Mouse (Mus musculus) intestine, embryonic 15.5 days (tissue): ENCODE measurements at regions not wholly inside any gene's neighbourhood (a gene's known extent, or its start where the extent isn't known, plus 50 kb on each side); places are given as distances from the start of the nearest gene placed in this dataset.

Experiments used
- ATAC-seq: fragments of 200-750 bp; cut with Nextera tagmentation; 2 replicates; pipeline ENCODE4 v1.8.0; 2017; ENCODE audit warnings: moderate TSS enrichment, moderate library complexity
- H3K27ac ChIP-seq: fragments of 300-500 bp; sonication (generic); 2 replicates; pipeline ENCODE4 v1.5.1; 2015; ENCODE audit warnings: mild to moderate bottlenecking, inconsistent platforms
- H3K27me3 ChIP-seq: fragments of 300-500 bp; sonication (generic); replicated peaks from 2 replicates; pipeline ENCODE4 v1.6.1; 2015; ENCODE audit warnings: inconsistent platforms
- H3K36me3 ChIP-seq: fragments of 300-500 bp; sonication (generic); 2 replicates; pipeline ENCODE4 v1.6.1; 2015; ENCODE audit warnings: inconsistent platforms
- H3K4me1 ChIP-seq: fragments of 300-500 bp; sonication (generic); replicated peaks from 2 replicates; pipeline ENCODE4 v1.6.1; 2015; ENCODE audit warnings: inconsistent platforms
- H3K4me2 ChIP-seq: fragments of 300-500 bp; sonication (generic); replicated peaks from 2 replicates; pipeline ENCODE4 v1.6.1; 2015; ENCODE audit warnings: mild to moderate bottlenecking, inconsistent platforms
- H3K4me3 ChIP-seq: fragments of 300-500 bp; sonication (generic); replicated peaks from 2 replicates; pipeline ENCODE4 v1.5.1; 2015; ENCODE audit warnings: inconsistent platforms
- H3K9ac ChIP-seq: fragments of 300-500 bp; sonication (generic); 2 replicates; pipeline ENCODE4 v1.6.1; 2015; ENCODE audit warnings: inconsistent platforms
- H3K9me3 ChIP-seq: fragments of 300-500 bp; sonication (generic); 2 replicates; pipeline ENCODE4 v1.6.1; 2016; ENCODE audit warnings: inconsistent platforms
- WGBS: fragments of 180-500 bp; shearing (Covaris S2); methylation state at CpG from one replicate; pipeline ENCODE4 v1.1.7; 2015; 5-methylcytosine and 5-hydroxymethylcytosine counted together

DNA sequence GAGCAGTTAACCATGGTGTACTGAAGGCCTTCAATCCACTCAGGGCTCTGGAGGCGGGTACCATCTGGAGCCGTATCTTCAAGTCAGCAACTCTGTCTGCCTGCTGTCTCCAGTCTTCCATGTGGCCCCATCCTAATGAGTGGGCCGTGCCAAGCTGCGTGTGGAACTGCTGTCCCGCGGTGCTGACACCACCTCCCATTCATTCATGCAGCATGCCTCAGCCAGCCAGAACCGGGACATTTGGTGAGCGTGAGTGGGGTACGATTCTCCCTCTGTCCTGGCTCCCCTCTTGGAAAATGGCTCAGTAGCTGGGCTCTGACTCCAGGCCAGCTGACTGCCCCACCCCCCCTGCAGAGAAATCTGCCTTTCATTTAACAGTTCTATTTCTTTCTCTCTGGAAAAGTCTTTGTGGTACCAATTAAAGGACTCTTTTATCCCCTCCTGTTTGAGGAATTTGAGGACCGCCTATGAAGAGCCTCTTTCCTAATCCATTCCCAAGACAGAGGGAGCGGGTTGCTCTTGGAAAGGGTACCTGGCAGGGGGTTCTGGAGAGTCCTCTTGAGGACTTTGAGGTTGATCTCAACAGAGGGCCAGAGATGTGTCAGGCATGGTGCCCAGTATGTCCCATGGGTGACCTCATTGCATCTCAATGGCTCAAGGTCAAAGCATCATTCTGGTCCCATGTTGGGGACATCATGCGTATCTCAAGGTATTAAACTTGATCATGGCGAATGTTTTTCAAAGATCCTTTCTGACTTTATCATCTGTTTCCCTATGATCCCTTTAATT lies 55.5 kb upstream of the Brd7 start:
- no peak overlapping the region for H3K27ac ChIP-seq
- 67% methylated on average over 13 of the region's 13 CpGs for WGBS
- no peaks in the 10 kb centered on the region for H3K36me3 ChIP-seq
- no peaks in the 10 kb centered on the region for H3K27me3 ChIP-seq
- ATAC-seq: no peak
- H3K4me1 ChIP-seq: no peaks in the 10 kb centered on the region
- H3K4me2 ChIP-seq: no peak overlapping the region
- H3K9me3 ChIP-seq: no peaks in the 10 kb centered on the region
- no peak overlapping the region for H3K4me3 ChIP-seq
- no peak overlapping the region for H3K9ac ChIP-seq

DNA sequence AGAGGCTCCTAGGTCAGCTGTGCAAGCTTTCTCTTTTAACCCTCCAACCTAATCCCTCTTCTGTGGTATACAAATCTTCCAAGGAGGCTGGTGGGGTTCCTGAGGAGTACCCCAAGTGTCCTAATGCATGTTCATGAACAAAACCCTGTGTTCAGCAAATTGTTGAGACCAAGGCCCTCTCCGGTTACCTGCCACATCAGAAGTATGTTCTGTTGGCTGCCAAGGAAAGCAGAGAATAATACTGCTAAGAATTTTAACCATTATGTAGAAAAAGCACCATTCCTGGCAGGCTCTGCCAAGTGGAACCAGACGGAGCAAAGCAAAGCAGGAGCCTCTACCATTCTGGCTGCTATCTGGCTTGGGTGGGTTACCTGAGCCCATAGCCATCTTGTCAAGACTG lies 61.3 kb upstream of the Brd7 start:
- Histone ChIP-seq H3K36me3 (no peaks in the 10 kb centered on the region), H3K27me3 (no peaks in the 10 kb centered on the region), H3K4me1 (no peaks in the 10 kb centered on the region), H3K27ac (no peak overlapping the region), H3K4me3 (no peak overlapping the region), H3K4me2 (no peak overlapping the region), H3K9me3 (no peaks in the 10 kb centered on the region), H3K9ac (no peak overlapping the region)
- no peak for ATAC-seq
- WGBS: 75% methylated on average over 2 of the region's 2 CpGs

DNA sequence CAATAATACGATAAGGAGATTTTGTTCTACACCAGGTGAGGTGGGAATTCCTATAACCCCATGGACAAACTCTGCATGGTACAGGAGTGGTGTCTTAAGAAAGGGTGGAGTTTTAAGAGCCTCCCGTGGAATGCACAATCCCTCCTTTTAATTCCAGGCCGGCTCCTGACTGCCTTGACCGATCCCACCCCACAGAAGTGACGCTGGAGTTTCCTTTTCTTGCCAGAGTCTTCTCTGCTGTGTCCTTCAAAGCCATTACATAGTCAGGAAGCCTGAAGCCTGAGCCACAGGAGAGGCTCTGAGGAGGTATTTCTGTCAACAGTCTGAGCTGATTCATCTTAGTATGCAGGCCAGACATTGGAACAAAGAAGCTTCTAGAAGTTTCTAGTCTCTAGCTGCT lies 66.6 kb upstream of the Brd7 start:
- H3K9ac ChIP-seq: no peak overlapping the region
- ATAC-seq: no peak
- no peaks in the 10 kb centered on the region for H3K9me3 ChIP-seq
- no peaks in the 10 kb centered on the region for H3K36me3 ChIP-seq
- H3K4me3 ChIP-seq: no peak overlapping the region
- WGBS: 71% methylated on average over 5 of the region's 5 CpGs
- H3K27ac ChIP-seq: no peak overlapping the region
- H3K27me3 ChIP-seq: no peaks in the 10 kb centered on the region
- no peak overlapping the region for H3K4me2 ChIP-seq
- H3K4me1 ChIP-seq: no peaks in the 10 kb centered on the region

DNA sequence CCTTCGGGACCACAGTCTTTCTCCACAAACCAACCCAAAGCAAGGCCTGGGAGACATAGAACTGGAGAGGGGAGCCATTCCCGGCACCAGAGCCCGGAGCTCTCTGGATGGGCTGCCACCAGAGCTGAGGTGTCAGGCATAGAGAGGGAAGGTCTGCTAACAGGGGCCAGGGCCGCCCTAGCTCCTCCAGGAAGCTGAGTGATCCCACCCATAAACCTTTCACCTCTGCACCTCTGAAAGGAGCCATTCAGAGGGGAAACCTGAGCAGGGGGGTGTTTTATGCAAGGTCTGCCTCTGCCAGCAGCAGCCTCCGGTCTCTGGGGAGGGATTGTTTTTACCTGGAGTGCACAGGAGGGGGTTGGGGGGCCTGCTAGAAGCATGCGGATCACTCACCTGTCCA lies 69.4 kb upstream of the Brd7 start:
- Histone ChIP-seq H3K4me1 (no peaks in the 10 kb centered on the region), H3K27ac (no peak overlapping the region), H3K9me3 (no peaks in the 10 kb centered on the region), H3K36me3 (no peaks in the 10 kb centered on the region), H3K4me3 (no peak overlapping the region), H3K4me2 (no peak overlapping the region), H3K27me3 (no peaks in the 10 kb centered on the region), H3K9ac (no peak overlapping the region)
- 49% methylated on average over 6 of the region's 6 CpGs for WGBS
- no peak for ATAC-seq

- Histone ChIP-seq H3K9me3 (no peaks in the 10 kb centered on the region), H3K4me3 (no peak overlapping the region), H3K4me1 (no peaks in the 10 kb centered on the region), H3K4me2 (no peak overlapping the region), H3K9ac (no peak overlapping the region), H3K36me3 (no peaks in the 10 kb centered on the region), H3K27me3 (peaks cover 6% of the 10 kb centered on the region; the same call in 1 of the 2 replicates), H3K27ac (no peak overlapping the region)
- 87% methylated on average over 2 of the region's 2 CpGs for WGBS
- no peak for ATAC-seq
These were observed 73.7 kb upstream of the Brd7 start for GRCm38 (mm10) chr8:88435686-88436085.

- no peak overlapping the region for H3K9ac ChIP-seq
- peaks cover 6% of the 10 kb centered on the region; the same call in 1 of the 2 replicates for H3K27me3 ChIP-seq
- no peak overlapping the region for H3K27ac ChIP-seq
- no peak overlapping the region for H3K4me3 ChIP-seq
- no peaks in the 10 kb centered on the region for H3K4me1 ChIP-seq
- WGBS: 72% methylated on average over 15 of the region's 15 CpGs
- no peak overlapping the region for H3K4me2 ChIP-seq
- no peaks in the 10 kb centered on the region for H3K36me3 ChIP-seq
- no peak for ATAC-seq
- H3K9me3 ChIP-seq: no peaks in the 10 kb centered on the region
These were observed 78.2 kb upstream of the Brd7 start for GRCm38 (mm10) chr8:88440219-88440618.

DNA sequence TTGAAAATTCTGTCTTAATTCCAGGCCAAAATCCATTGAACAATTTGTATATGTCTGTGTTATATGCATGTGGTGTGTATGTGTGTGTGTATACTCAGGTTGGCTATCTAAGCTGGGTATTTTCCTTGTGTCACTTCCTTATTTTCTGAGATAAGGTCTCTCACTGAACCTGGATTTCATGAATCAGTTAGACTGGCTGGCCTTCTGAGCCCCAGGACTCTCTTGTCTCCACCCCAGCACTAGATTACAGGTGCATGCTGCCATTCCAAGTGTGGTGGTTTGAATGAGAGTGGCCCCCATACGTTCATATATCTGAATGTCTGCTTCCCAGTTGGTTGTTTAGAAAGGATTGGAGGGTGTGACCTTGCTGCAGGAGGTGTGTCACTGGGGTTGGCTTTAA lies 77.8 kb upstream of the Nkd1 start:
- ATAC-seq: peak; percentile 65
- 0 out of 2 replicates have a peak, but pooled peaks cover 6% of the 10 kb centered on the region for H3K27me3 ChIP-seq
- H3K4me2 ChIP-seq: no peak overlapping the region
- no peak overlapping the region for H3K9ac ChIP-seq
- no peak overlapping the region for H3K4me3 ChIP-seq
- H3K36me3 ChIP-seq: no peaks in the 10 kb centered on the region
- H3K9me3 ChIP-seq: no peaks in the 10 kb centered on the region
- 21% methylated on average over 1 of the region's 1 CpGs for WGBS
- H3K27ac ChIP-seq: no peak overlapping the region
- 0 out of 2 replicates have a peak, but pooled peaks cover 2% of the 10 kb centered on the region for H3K4me1 ChIP-seq

DNA sequence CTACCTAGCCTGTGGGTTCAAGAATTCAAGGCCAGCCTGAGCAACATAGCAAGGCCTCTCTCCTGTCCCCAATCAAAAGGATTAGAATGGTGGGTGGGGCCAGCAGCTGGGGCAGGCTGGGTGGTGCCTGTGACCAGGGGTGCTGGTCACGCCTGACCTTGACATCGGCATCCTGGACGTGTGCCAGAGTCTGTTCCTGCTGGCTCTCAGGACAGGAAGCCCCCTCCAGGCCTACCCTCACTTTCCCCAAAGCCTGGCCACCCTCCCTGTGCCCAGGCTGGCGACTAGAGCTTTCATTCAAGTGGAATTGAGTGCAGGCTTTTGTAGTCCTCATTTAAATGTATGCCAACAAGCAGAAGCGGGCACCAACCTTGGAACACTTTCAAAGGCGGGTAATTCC lies 73.7 kb upstream of the Nkd1 start:
- no peak for ATAC-seq
- 44% methylated on average over 6 of the region's 6 CpGs for WGBS
- H3K9ac ChIP-seq: no peak overlapping the region
- H3K4me2 ChIP-seq: no peak overlapping the region
- no peak overlapping the region for H3K27ac ChIP-seq
- peaks cover 20% of the 10 kb centered on the region for H3K27me3 ChIP-seq
- H3K36me3 ChIP-seq: no peaks in the 10 kb centered on the region
- no peaks in the 10 kb centered on the region for H3K9me3 ChIP-seq
- H3K4me3 ChIP-seq: no peak overlapping the region
- H3K4me1 ChIP-seq: 0 out of 2 replicates have a peak, but pooled peaks cover 5% of the 10 kb centered on the region

GRCm38 (mm10) chr8:88447844-88448535 lies 73.2 kb upstream of the Nkd1 start:
- H3K4me1 ChIP-seq: 0 out of 2 replicates have a peak, but pooled peaks cover 5% of the 10 kb centered on the region
- ATAC-seq: no peak
- H3K27ac ChIP-seq: no peak overlapping the region
- peaks cover 26% of the 10 kb centered on the region for H3K27me3 ChIP-seq
- no peak overlapping the region for H3K4me3 ChIP-seq
- no peak overlapping the region for H3K9ac ChIP-seq
- WGBS: 86% methylated on average over 8 of the region's 9 CpGs
- H3K9me3 ChIP-seq: no peaks in the 10 kb centered on the region
- H3K36me3 ChIP-seq: no peaks in the 10 kb centered on the region
- no peak overlapping the region for H3K4me2 ChIP-seq

- Histone ChIP-seq H3K4me3 (no peak overlapping the region), H3K9me3 (no peaks in the 10 kb centered on the region), H3K27me3 (peaks cover 34% of the 10 kb centered on the region), H3K9ac (no peak overlapping the region), H3K27ac (no peak overlapping the region), H3K4me2 (no peak overlapping the region), H3K4me1 (peaks cover 9% of the 10 kb centered on the region), H3K36me3 (no peaks in the 10 kb centered on the region)
- WGBS: 84% methylated on average over 9 of the region's 9 CpGs
- no peak for ATAC-seq
These were observed 72.2 kb upstream of the Nkd1 start for GRCm38 (mm10) chr8:88449001-88449400.

GRCm38 (mm10) chr8:88449534-88449933 lies 71.6 kb upstream of the Nkd1 start:
- Histone ChIP-seq H3K36me3 (no peaks in the 10 kb centered on the region), H3K9ac (no peak overlapping the region), H3K4me2 (no peak overlapping the region), H3K27me3 (peaks cover 40% of the 10 kb centered on the region), H3K27ac (no peak overlapping the region), H3K9me3 (no peaks in the 10 kb centered on the region), H3K4me3 (no peak overlapping the region), H3K4me1 (peaks cover 13% of the 10 kb centered on the region)
- WGBS: 71% methylated on average over 5 of the region's 5 CpGs
- no peak for ATAC-seq

GRCm38 (mm10) chr8:88450864-88451657 lies 70.1 kb upstream of the Nkd1 start:
- H3K9me3 ChIP-seq: no peaks in the 10 kb centered on the region
- 13% methylated on average over 26 of the region's 26 CpGs for WGBS
- H3K27me3 ChIP-seq: peaks cover 51% of the 10 kb centered on the region
- H3K36me3 ChIP-seq: no peaks in the 10 kb centered on the region
- H3K4me1 ChIP-seq: peaks cover 23% of the 10 kb centered on the region
- H3K4me2 ChIP-seq: peak overlapping the region; percentile 5
- no peak overlapping the region for H3K9ac ChIP-seq
- peak; percentile 5; the same call in 1 of the 2 replicates for ATAC-seq
- no peak overlapping the region for H3K27ac ChIP-seq
- H3K4me3 ChIP-seq: no peak overlapping the region
